Mouse (Mus musculus): ENCODE data around the gene Prpf18.

- TF ChIP-seq CTCF (IDR thresholded peaks at IDR 0.05; ENCODE audit: control insufficient read depth, insufficient read depth, low read length) (no peak), POLR2A (IDR thresholded peaks at IDR 0.05; ENCODE audit: borderline replicate concordance, control insufficient read depth, low read depth, low read length) (no peak)
Observed at GRCm38 (mm10) chr2:4638189-4638588, 13.7 kb downstream of the Prpf18 start.
